27 mouse cellular contexts compared by ENCODE assay signal in the genomic region with DNA sequence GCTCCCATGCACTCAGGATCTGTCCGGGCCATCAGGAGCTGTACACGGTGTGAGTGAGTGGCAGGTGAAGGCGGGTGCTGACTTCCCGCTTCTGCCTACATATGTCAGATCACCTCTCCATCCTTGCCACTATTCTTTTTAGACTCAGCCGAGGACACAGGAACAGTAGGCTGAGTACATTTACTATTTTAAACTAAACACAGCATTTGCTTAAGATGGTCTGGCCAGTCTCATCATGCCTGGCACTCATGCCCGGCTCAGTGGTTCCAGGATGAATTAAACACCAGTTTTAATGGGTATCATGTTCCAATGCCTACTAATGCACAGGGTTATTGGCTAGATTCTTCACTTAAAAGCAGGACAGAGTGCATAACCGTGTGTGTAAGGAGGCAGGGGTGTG. TPM values are rescaled to one million over a fixed set of nuclear protein-coding genes. Genes with fewer than 3 reads are reported as not detected.
DNase-seq lines count a peak whose midpoint lies in the region; ATAC-seq and TF ChIP-seq lines count a peak whose summit lies in the region.
"Had no signal": no experiment of that assay in that cellular context is flagged by ENCODE, and none has a peak within 500 bp of the region (broad histone marks: within the 10 kb centered on the region; RNA-seq: fewer than 3 reads in every experiment).

No protein-coding gene starts in this region.

- H3K4me3 ChIP-seq in forebrain, embryonic 14.5 days (ENCODE audit: low read depth, low read length): no peak overlapping the region
- H3K4me3 ChIP-seq in forebrain, postnatal 0 days (ENCODE audit: low read depth, low read length): no peak overlapping the region
- no peak overlapping the region for H3K4me3 ChIP-seq in forebrain, embryonic 16.5 days (replicated peaks; ENCODE audit: low read length)
- H3K4me3 ChIP-seq: embryonic facial prominence, embryonic 10.5 days; embryonic facial prominence, embryonic 13.5 days; erythroblast, embryonic 14.5 days; heart, adult 2 months; heart, embryonic 10.5 days; heart, embryonic 13.5 days; hindbrain, embryonic 12.5 days; hindbrain, embryonic 15.5 days had no signal

- no peak for TF ChIP-seq CTCF in forebrain, postnatal 0 days (IDR thresholded peaks at IDR 0.05; ENCODE audit: low read depth)

- H3K9me3 ChIP-seq in forebrain, embryonic 14.5 days (replicated peaks; ENCODE audit: control insufficient read depth, low read length): no peaks in the 10 kb centered on the region
- H3K9me3 ChIP-seq in forebrain, postnatal 0 days (ENCODE audit: low read length): no peaks in the 10 kb centered on the region
- H3K9me3 ChIP-seq in forebrain, embryonic 16.5 days (ENCODE audit: control insufficient read depth, low read length): no peaks in the 10 kb centered on the region
- H3K9me3 ChIP-seq: embryonic facial prominence, embryonic 10.5 days; embryonic facial prominence, embryonic 13.5 days; heart, embryonic 10.5 days; heart, embryonic 13.5 days; hindbrain, embryonic 12.5 days; hindbrain, embryonic 15.5 days had no signal

- DNase-seq in forebrain, embryonic 14.5 days (ENCODE audit: low spot score): no peak
- DNase-seq in forebrain, postnatal 0 days: no peak
- peak; percentile 35 for DNase-seq in right cerebral cortex, postnatal 25 days
- no peak for DNase-seq in right cerebral cortex, postnatal 14 days
- no peak for DNase-seq in left cerebral cortex, adult 18-20 months (ENCODE audit: low spot score in 2 of 2)
- DNase-seq: adrenal gland, adult 2 months; adrenal gland, postnatal 14 days; cerebellum, adult 8-10 months; embryo, embryonic 11 days; gastrocnemius, postnatal 10 days; gastrocnemius, postnatal 36 days; heart, adult 2 months; heart, postnatal 14 days had no signal

- H3K4me1 ChIP-seq in forebrain, embryonic 14.5 days (ENCODE audit: control insufficient read depth, insufficient read depth, low read length): peaks cover 24% of the 10 kb centered on the region
- peaks cover 10% of the 10 kb centered on the region for H3K4me1 ChIP-seq in forebrain, postnatal 0 days (ENCODE audit: insufficient read depth)
- H3K4me1 ChIP-seq in forebrain, embryonic 16.5 days (replicated peaks; ENCODE audit: control insufficient read depth, insufficient read depth, low read length): peaks cover 34% of the 10 kb centered on the region
- H3K4me1 ChIP-seq: embryonic facial prominence, embryonic 10.5 days had no signal

- 80% methylated on average over 7 of the region's 7 CpGs for WGBS in forebrain, embryonic 14.5 days
- WGBS in forebrain, postnatal 0 days: 74% methylated on average over 7 of the region's 7 CpGs
- WGBS in forebrain, embryonic 16.5 days: 67% methylated on average over 7 of the region's 7 CpGs

- no peaks in the 10 kb centered on the region for H3K27me3 ChIP-seq in forebrain, embryonic 14.5 days (replicated peaks; ENCODE audit: control insufficient read depth, insufficient read depth, low read length)
- H3K27me3 ChIP-seq in forebrain, postnatal 0 days (ENCODE audit: insufficient read depth, low read length): no peaks in the 10 kb centered on the region
- no peaks in the 10 kb centered on the region for H3K27me3 ChIP-seq in forebrain, embryonic 16.5 days (replicated peaks; ENCODE audit: control insufficient read depth, insufficient read depth, low read length)
- H3K27me3 ChIP-seq: embryonic facial prominence, embryonic 13.5 days; heart, embryonic 13.5 days; hindbrain, embryonic 12.5 days; hindbrain, embryonic 15.5 days had no signal

- H3K9ac ChIP-seq in forebrain, embryonic 14.5 days (ENCODE audit: low read length): no peak overlapping the region
- no peak overlapping the region for H3K9ac ChIP-seq in forebrain, postnatal 0 days
- H3K9ac ChIP-seq in forebrain, embryonic 16.5 days (replicated peaks; ENCODE audit: low read depth, low read length): no peak overlapping the region
- H3K9ac ChIP-seq: embryonic facial prominence, embryonic 13.5 days; heart, embryonic 13.5 days; hindbrain, embryonic 12.5 days; hindbrain, embryonic 15.5 days had no signal

- no peak for ATAC-seq in forebrain, embryonic 14.5 days
- no peak for ATAC-seq in forebrain, postnatal 0 days
- no peak for ATAC-seq in forebrain, embryonic 16.5 days
- ATAC-seq: CD4-positive, CD25-positive, alpha-beta regulatory T cell, adult 4 months; intestine, postnatal 0 days had no signal

- H3K27ac ChIP-seq in forebrain, embryonic 14.5 days (ENCODE audit: low read depth, low read length): peak overlapping the region; percentile 70; the same call in 1 of the 2 replicates
- no peak overlapping the region for H3K27ac ChIP-seq in forebrain, postnatal 0 days (ENCODE audit: low read depth, low read length)
- H3K27ac ChIP-seq in forebrain, embryonic 16.5 days (ENCODE audit: low read length): peak overlapping the region; percentile 35
- H3K27ac ChIP-seq: embryonic facial prominence, embryonic 10.5 days; embryonic facial prominence, embryonic 13.5 days; heart, adult 2 months; heart, embryonic 10.5 days; heart, embryonic 13.5 days; hindbrain, embryonic 12.5 days; hindbrain, embryonic 15.5 days had no signal

- peaks cover 16% of the 10 kb centered on the region for H3K36me3 ChIP-seq in forebrain, embryonic 14.5 days (ENCODE audit: control insufficient read depth, insufficient read depth, low read length)
- H3K36me3 ChIP-seq in forebrain, postnatal 0 days (ENCODE audit: insufficient read depth): peaks cover 14% of the 10 kb centered on the region
- H3K36me3 ChIP-seq in forebrain, embryonic 16.5 days (ENCODE audit: control insufficient read depth, insufficient read depth): peaks cover 3% of the 10 kb centered on the region

- H3K4me2 ChIP-seq in forebrain, embryonic 14.5 days (ENCODE audit: low read length): no peak overlapping the region
- no peak overlapping the region for H3K4me2 ChIP-seq in forebrain, postnatal 0 days (ENCODE audit: low read depth)
- no peak overlapping the region for H3K4me2 ChIP-seq in forebrain, embryonic 16.5 days (ENCODE audit: low read length)
- H3K4me2 ChIP-seq: embryonic facial prominence, embryonic 13.5 days; heart, embryonic 13.5 days; hindbrain, embryonic 12.5 days; hindbrain, embryonic 15.5 days had no signal

RNA-seq across cellular contexts. Expression of a gene that starts 42.2 kb away (rescaled TPM):
- 17.1 and 19.5 TPM in 2 replicates for polyA plus RNA-seq in forebrain, embryonic 14.5 days (2014; fragmentation: Nextera tagmentation; extraction: Ambion mirVana)
- total RNA-seq in forebrain, postnatal 0 days (2014; rRNA removed): 42.8 and 51.0 TPM in 2 replicates
- polyA plus RNA-seq in forebrain, postnatal 0 days (2015; fragmentation: Nextera tagmentation; extraction: Ambion mirVana): 15.2 and 16.4 TPM in 2 replicates
- polyA plus RNA-seq in forebrain, embryonic 16.5 days (2015; fragmentation: Nextera tagmentation; extraction: Ambion mirVana): 21.5 and 24.7 TPM in 2 replicates
- total RNA-seq in left cerebral cortex, adult 18-20 months (2021): 10 to 100 TPM; 31.9 to 32.0 TPM

RNA-seq across cellular contexts. Expression of a gene that starts 51.4 kb away (rescaled TPM):
- 1.1 and 1.7 TPM in 2 replicates for polyA plus RNA-seq in forebrain, embryonic 14.5 days (2014; fragmentation: Nextera tagmentation; extraction: Ambion mirVana)
- total RNA-seq in forebrain, postnatal 0 days (2014; rRNA removed): 17.3 and 26.3 TPM in 2 replicates
- 4.7 and 8.4 TPM in 2 replicates for polyA plus RNA-seq in forebrain, postnatal 0 days (2015; fragmentation: Nextera tagmentation; extraction: Ambion mirVana)
- polyA plus RNA-seq in forebrain, embryonic 16.5 days (2015; fragmentation: Nextera tagmentation; extraction: Ambion mirVana): 2.3 and 3.3 TPM in 2 replicates
- 10 to 100 TPM; 27.4 to 27.9 TPM for total RNA-seq in left cerebral cortex, adult 18-20 months (2021)
- total RNA-seq: adrenal gland, adult 2 months; granulocyte monocyte progenitor cell, adult 5-6 weeks; hematopoietic stem cell, adult 5-6 weeks; MEL had no signal
- polyA plus RNA-seq: adrenal gland, adult 2 months; C2C12; CD4-positive, CD25-positive, alpha-beta regulatory T cell, adult 4 months; erythroblast, embryonic 14.5 days; heart, embryonic 10.5 days; heart, embryonic 13.5 days had no signal
